12 mouse cellular contexts compared by ENCODE assay signal in the genomic region with DNA sequence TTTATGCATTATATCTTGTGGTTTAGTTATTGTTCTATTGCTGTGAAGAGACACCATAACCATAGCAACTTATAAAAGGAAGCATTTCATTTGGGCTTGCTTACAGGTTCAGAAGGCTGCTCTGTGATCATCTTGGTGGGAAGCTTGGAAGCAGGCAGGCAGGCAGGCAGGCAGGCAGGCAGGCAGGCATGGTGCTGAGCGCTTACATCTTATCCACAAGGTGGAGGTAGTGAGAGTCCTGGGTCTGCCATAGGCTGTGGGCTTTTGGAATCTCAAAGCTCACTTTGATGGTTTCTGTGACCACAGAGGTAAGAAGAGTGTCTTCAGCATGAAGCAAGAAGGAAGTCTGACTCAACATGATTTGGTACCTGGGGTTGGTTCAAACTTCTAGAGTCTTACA. TPM values are rescaled to one million over a fixed set of nuclear protein-coding genes. Genes with fewer than 3 reads are reported as not detected.
DNase-seq lines count a peak whose midpoint lies in the region; ATAC-seq lines count a peak whose summit lies in the region.
"Not testable (repeated sequence)": the region's sequence is repeated elsewhere in the genome, so short reads cannot be mapped to it uniquely, and the experiment has no call there.
"Had no signal": no experiment of that assay in that cellular context is flagged by ENCODE, and none has a peak within 500 bp of the region (broad histone marks: within the 10 kb centered on the region; RNA-seq: fewer than 3 reads in every experiment).

No protein-coding gene starts in this region.

- not testable (repeated sequence) for H3K4me3 ChIP-seq in forebrain, embryonic 12.5 days (replicated peaks); hindbrain, embryonic 11.5 days (ENCODE audit: low read depth, low read length); kidney, embryonic 14.5 days (ENCODE audit: low read length); liver, embryonic 13.5 days (replicated peaks); midbrain, embryonic 11.5 days (ENCODE audit: low read depth, low read length)

- peak; percentile 71 to 73 for DNase-seq in B cell, adult 2 months
- DNase-seq in adrenal gland, postnatal 14 days, result peak; percentile 53
- not testable (repeated sequence) for DNase-seq in hindbrain, embryonic 11.5 days (ENCODE audit: low spot score); midbrain, embryonic 11.5 days (ENCODE audit: low spot score, missing footprints)
- DNase-seq in liver, embryonic 13.5 days, result peak; percentile 11
- DNase-seq in thymus, adult 18-20 months, result peak; percentile 31 to 59

- not testable (repeated sequence) for H3K4me2 ChIP-seq in forebrain, embryonic 12.5 days; hindbrain, embryonic 11.5 days (replicated peaks; ENCODE audit: low read depth, low read length); kidney, embryonic 14.5 days (replicated peaks; ENCODE audit: low read depth, low read length); liver, embryonic 13.5 days; midbrain, embryonic 11.5 days

- WGBS in forebrain, embryonic 12.5 days, result 16% methylated on average over 1 of the region's 1 CpGs
- WGBS in hindbrain, embryonic 11.5 days, result 40% methylated on average over 1 of the region's 1 CpGs
- WGBS in kidney, embryonic 14.5 days, result 59% methylated on average over 1 of the region's 1 CpGs
- 45% methylated on average over 1 of the region's 1 CpGs for WGBS in liver, embryonic 13.5 days (ENCODE audit: insufficient replicate concordance)
- 29% methylated on average over 1 of the region's 1 CpGs for WGBS in midbrain, embryonic 11.5 days

- H3K9ac ChIP-seq in forebrain, embryonic 12.5 days; hindbrain, embryonic 11.5 days (ENCODE audit: low read depth, low read length); kidney, embryonic 14.5 days (ENCODE audit: low read depth, low read length); liver, embryonic 13.5 days; midbrain, embryonic 11.5 days (ENCODE audit: low read length): not testable (repeated sequence)

- peak; percentile 30 for ATAC-seq in forebrain, embryonic 12.5 days (ENCODE audit: low FRiP score)
- ATAC-seq in hindbrain, embryonic 11.5 days (ENCODE audit: low FRiP score), result peak; percentile 38; the same call in 1 of the 2 replicates
- ATAC-seq in kidney, embryonic 14.5 days (ENCODE audit: low FRiP score, low TSS enrichment), result peak; percentile 30; the same call in 1 of the 2 replicates
- ATAC-seq in liver, embryonic 13.5 days (ENCODE audit: low read depth), result not testable (repeated sequence)
- peak; percentile 28; the same call in 1 of the 2 replicates for ATAC-seq in midbrain, embryonic 11.5 days (ENCODE audit: low FRiP score)

- H3K4me1 ChIP-seq in forebrain, embryonic 12.5 days; hindbrain, embryonic 11.5 days (replicated peaks; ENCODE audit: control insufficient read depth, insufficient read depth, low read length); kidney, embryonic 14.5 days (ENCODE audit: control insufficient read depth, insufficient read depth, low read length); liver, embryonic 13.5 days (replicated peaks); midbrain, embryonic 11.5 days (ENCODE audit: control insufficient read depth, insufficient read depth, low read length): not testable (repeated sequence)

- not testable (repeated sequence) for H3K27ac ChIP-seq in forebrain, embryonic 12.5 days; hindbrain, embryonic 11.5 days (ENCODE audit: low read depth, low read length); kidney, embryonic 14.5 days (ENCODE audit: low read depth, low read length); liver, embryonic 13.5 days; midbrain, embryonic 11.5 days (ENCODE audit: low read depth, low read length)

- H3K36me3 ChIP-seq in forebrain, embryonic 12.5 days (replicated peaks); hindbrain, embryonic 11.5 days (ENCODE audit: control insufficient read depth, insufficient read depth, low read length); kidney, embryonic 14.5 days (ENCODE audit: control insufficient read depth, insufficient read depth, low read length); liver, embryonic 13.5 days; midbrain, embryonic 11.5 days (ENCODE audit: control insufficient read depth, insufficient read depth, low read length): not testable (repeated sequence)

- H3K27me3 ChIP-seq in forebrain, embryonic 12.5 days; hindbrain, embryonic 11.5 days (ENCODE audit: control insufficient read depth, insufficient read depth, low read length); kidney, embryonic 14.5 days (ENCODE audit: control insufficient read depth, insufficient read depth, low read length); liver, embryonic 13.5 days; midbrain, embryonic 11.5 days (ENCODE audit: control insufficient read depth, insufficient read depth, low read length): not testable (repeated sequence)

- H3K9me3 ChIP-seq in forebrain, embryonic 12.5 days; hindbrain, embryonic 11.5 days (ENCODE audit: control insufficient read depth, low read length); kidney, embryonic 14.5 days (ENCODE audit: control insufficient read depth, low read length); liver, embryonic 13.5 days (replicated peaks); midbrain, embryonic 11.5 days (ENCODE audit: control insufficient read depth, low read length): not testable (repeated sequence)

RNA-seq across cellular contexts. Expression of a gene that starts 2.0 kb away (rescaled TPM):
- 36.1 and 39.8 TPM in 2 replicates for total RNA-seq in adrenal gland, postnatal 14 days (2021)
- 14.9 and 15.0 TPM in 2 replicates for polyA plus RNA-seq in forebrain, embryonic 12.5 days (2016; fragmentation: Nextera tagmentation; extraction: Ambion mirVana)
- 14.9 and 16.2 TPM in 2 replicates for polyA plus RNA-seq in hindbrain, embryonic 11.5 days (2014; fragmentation: Nextera tagmentation; extraction: Ambion mirVana)
- polyA plus RNA-seq in kidney, embryonic 14.5 days (2014; fragmentation: Nextera tagmentation; extraction: Ambion mirVana), result 26.7 and 35.9 TPM in 2 replicates
- polyA plus RNA-seq in liver, embryonic 13.5 days (2015; fragmentation: Nextera tagmentation; extraction: Ambion mirVana), result 14.0 and 15.1 TPM in 2 replicates
- 11.9 and 13.4 TPM in 2 replicates for polyA plus RNA-seq in midbrain, embryonic 11.5 days (2014; fragmentation: Nextera tagmentation; extraction: Ambion mirVana)

RNA-seq across cellular contexts. Expression of a gene that starts 13.2 kb away (rescaled TPM):
- total RNA-seq in adrenal gland, postnatal 14 days (2021), result not detected in 2 replicates
- polyA plus RNA-seq in forebrain, embryonic 12.5 days (2016; fragmentation: Nextera tagmentation; extraction: Ambion mirVana), result 1.1 TPM in 1 of 2 replicates, not detected in the other
- polyA plus RNA-seq in hindbrain, embryonic 11.5 days (2014; fragmentation: Nextera tagmentation; extraction: Ambion mirVana), result 0.98 TPM in 1 of 2 replicates, not detected in the other
- 0.63 TPM in 1 of 2 replicates, not detected in the other for polyA plus RNA-seq in kidney, embryonic 14.5 days (2014; fragmentation: Nextera tagmentation; extraction: Ambion mirVana)
- not detected in 2 replicates for polyA plus RNA-seq in liver, embryonic 13.5 days (2015; fragmentation: Nextera tagmentation; extraction: Ambion mirVana)
- 0.49 TPM in 1 of 2 replicates, not detected in the other for polyA plus RNA-seq in midbrain, embryonic 11.5 days (2014; fragmentation: Nextera tagmentation; extraction: Ambion mirVana)
- polyA plus RNA-seq: embryonic facial prominence, embryonic 14.5 days; heart, embryonic 13.5 days; limb, embryonic 12.5 days; urinary bladder, adult 2 months had no signal

RNA-seq across cellular contexts. Expression of a gene that starts 13.4 kb away (rescaled TPM):
- 0.56 and 5.0 TPM in 2 replicates for total RNA-seq in adrenal gland, postnatal 14 days (2021)
- 1.1 TPM in 1 of 2 replicates, not detected in the other for polyA plus RNA-seq in forebrain, embryonic 12.5 days (2016; fragmentation: Nextera tagmentation; extraction: Ambion mirVana)
- 0.69 TPM in 1 of 2 replicates, not detected in the other for polyA plus RNA-seq in hindbrain, embryonic 11.5 days (2014; fragmentation: Nextera tagmentation; extraction: Ambion mirVana)
- polyA plus RNA-seq in kidney, embryonic 14.5 days (2014; fragmentation: Nextera tagmentation; extraction: Ambion mirVana), result 1.6 and 2.0 TPM in 2 replicates
- 1.2 and 1.6 TPM in 2 replicates for polyA plus RNA-seq in liver, embryonic 13.5 days (2015; fragmentation: Nextera tagmentation; extraction: Ambion mirVana)
- polyA plus RNA-seq in midbrain, embryonic 11.5 days (2014; fragmentation: Nextera tagmentation; extraction: Ambion mirVana), result 0.23 and 0.25 TPM in 2 replicates
